Mouse (Mus musculus) midbrain, embryonic 12.5 days (tissue): ENCODE data around the gene Selenoh. TPM values are rescaled to one million over a fixed set of nuclear protein-coding genes. Genes with fewer than 3 reads are reported as not detected.

Experiments
- ATAC-seq: fragments of 200-750 bp; cut with Nextera tagmentation; 2 replicates; pipeline ENCODE4 v1.8.0; 2017; ENCODE audit warnings: low read depth, moderate TSS enrichment, moderate library complexity; ENCODE audit not compliant: low FRiP score
- H3K27ac ChIP-seq: fragments of 300-500 bp; sonication (generic); replicated peaks from 2 replicates; pipeline ENCODE4 v1.5.1; 2016; ENCODE audit warnings: mild to moderate bottlenecking
- H3K27me3 ChIP-seq: fragments of 300-500 bp; sonication (generic); 2 replicates; pipeline ENCODE4 v1.6.1; 2016; ENCODE audit warnings: mild to moderate bottlenecking
- H3K36me3 ChIP-seq: fragments of 300-500 bp; sonication (generic); 2 replicates; pipeline ENCODE4 v1.6.1; 2016
- H3K4me1 ChIP-seq: fragments of 300-500 bp; sonication (generic); 2 replicates; pipeline ENCODE4 v1.6.1; 2016
- H3K4me2 ChIP-seq: fragments of 300-500 bp; sonication (generic); replicated peaks from 2 replicates; pipeline ENCODE4 v1.6.1; 2016; ENCODE audit warnings: mild to moderate bottlenecking, moderate library complexity
- H3K4me3 ChIP-seq: fragments of 300-500 bp; sonication (generic); 2 replicates; pipeline ENCODE4 v1.5.1; 2016; ENCODE audit warnings: mild to moderate bottlenecking
- H3K9ac ChIP-seq: fragments of 300-500 bp; sonication (generic); replicated peaks from 2 replicates; pipeline ENCODE4 v1.6.1; 2016; ENCODE audit warnings: mild to moderate bottlenecking, moderate library complexity
- H3K9me3 ChIP-seq: fragments of 300-500 bp; sonication (generic); 2 replicates; pipeline ENCODE4 v1.6.1; 2016; ENCODE audit warnings: mild to moderate bottlenecking
- WGBS: fragments of 180-500 bp; shearing (Covaris S2); methylation state at CpG from one replicate; pipeline ENCODE4 v1.1.7; 2016; 5-methylcytosine and 5-hydroxymethylcytosine counted together
- polyA plus RNA-seq: library from polyadenylated mRNA; unstranded; fragments of >200 nt; fragmentation: Nextera tagmentation; extraction: Ambion mirVana; gene quantifications from 2 replicates; pipeline ENCODE4 v1.2.1, GENCODE M21; 2016

Selenoh gene
- polyA plus RNA-seq, 1 experiment from 2014 or later: 374 TPM

- H3K9me3 ChIP-seq: no peaks in the 10 kb centered on the region
- peak overlapping the region; percentile 60 for H3K27ac ChIP-seq
- no peak overlapping the region for H3K9ac ChIP-seq
- H3K4me2 ChIP-seq: no peak overlapping the region
- H3K4me1 ChIP-seq: peaks cover 52% of the 10 kb centered on the region
- 75% methylated on average over 5 of the region's 5 CpGs for WGBS
- ATAC-seq: no peak
- H3K27me3 ChIP-seq: no peaks in the 10 kb centered on the region
- H3K36me3 ChIP-seq: peaks cover 4% of the 10 kb centered on the region; the same call in 1 of the 2 replicates
- no peak overlapping the region for H3K4me3 ChIP-seq
Observed at GRCm38 (mm10) chr2:84638428-84639220, 31.9 kb downstream of the Selenoh start.

- H3K4me1 ChIP-seq: peaks cover 58% of the 10 kb centered on the region
- peaks cover 4% of the 10 kb centered on the region; the same call in 1 of the 2 replicates for H3K36me3 ChIP-seq
- 36% methylated on average over 7 of the region's 7 CpGs for WGBS
- H3K27ac ChIP-seq: peak overlapping the region; percentile 86
- H3K9me3 ChIP-seq: no peaks in the 10 kb centered on the region
- peak overlapping the region; percentile 13; the same call in 1 of the 2 replicates for H3K4me2 ChIP-seq
- no peaks in the 10 kb centered on the region for H3K27me3 ChIP-seq
- ATAC-seq: no peak
- H3K4me3 ChIP-seq: no peak overlapping the region
- H3K9ac ChIP-seq: no peak overlapping the region
Observed at GRCm38 (mm10) chr2:84637452-84638165, 33.0 kb downstream of the Selenoh start.

- Histone ChIP-seq H3K9ac (no peak overlapping the region), H3K4me1 (peaks cover 58% of the 10 kb centered on the region), H3K27ac (peak overlapping the region; percentile 86), H3K4me3 (no peak overlapping the region), H3K27me3 (no peaks in the 10 kb centered on the region), H3K9me3 (no peaks in the 10 kb centered on the region), H3K36me3 (no peaks in the 10 kb centered on the region), H3K4me2 (peak overlapping the region; percentile 33)
- 22% methylated on average over 8 of the region's 8 CpGs for WGBS
- no peak for ATAC-seq
Observed at GRCm38 (mm10) chr2:84636231-84636741, 34.3 kb downstream of the Selenoh start.

- Histone ChIP-seq H3K4me2 (peak overlapping the region; percentile 33), H3K9ac (no peak overlapping the region), H3K27me3 (no peaks in the 10 kb centered on the region), H3K4me3 (no peak overlapping the region), H3K9me3 (no peaks in the 10 kb centered on the region), H3K36me3 (no peaks in the 10 kb centered on the region), H3K4me1 (peaks cover 58% of the 10 kb centered on the region), H3K27ac (peak overlapping the region; percentile 86)
- WGBS: 0% methylated on average over 2 of the region's 2 CpGs
- peak; percentile 95 for ATAC-seq
Observed at GRCm38 (mm10) chr2:84635611-84636010, 35.0 kb downstream of the Selenoh start.

GRCm38 (mm10) chr2:84634934-84635482 lies 35.6 kb downstream of the Selenoh start:
- ATAC-seq: peak; percentile 28
- H3K27me3 ChIP-seq: no peaks in the 10 kb centered on the region
- H3K27ac ChIP-seq: peak overlapping the region; percentile 86
- H3K4me1 ChIP-seq: peaks cover 58% of the 10 kb centered on the region
- H3K9me3 ChIP-seq: no peaks in the 10 kb centered on the region
- H3K4me3 ChIP-seq: no peak overlapping the region
- H3K4me2 ChIP-seq: peak overlapping the region; percentile 33
- no peaks in the 10 kb centered on the region for H3K36me3 ChIP-seq
- WGBS: 28% methylated on average over 4 of the region's 4 CpGs
- H3K9ac ChIP-seq: no peak overlapping the region

GRCm38 (mm10) chr2:84634006-84634405 lies 36.6 kb downstream of the Selenoh start:
- Histone ChIP-seq H3K4me2 (no peak overlapping the region), H3K4me1 (peaks cover 57% of the 10 kb centered on the region), H3K27ac (peak overlapping the region; percentile 86), H3K4me3 (no peak overlapping the region), H3K36me3 (no peaks in the 10 kb centered on the region), H3K9ac (no peak overlapping the region), H3K9me3 (no peaks in the 10 kb centered on the region), H3K27me3 (no peaks in the 10 kb centered on the region)
- no peak for ATAC-seq
- WGBS: 84% methylated on average over 4 of the region's 4 CpGs

- H3K27ac ChIP-seq: 0 out of 2 replicates have a peak overlapping the region, but pooled peaks have one; percentile 54
- H3K27me3 ChIP-seq: no peaks in the 10 kb centered on the region
- no peak overlapping the region for H3K4me2 ChIP-seq
- H3K9me3 ChIP-seq: no peaks in the 10 kb centered on the region
- peaks cover 46% of the 10 kb centered on the region for H3K4me1 ChIP-seq
- H3K9ac ChIP-seq: 0 out of 2 replicates have a peak overlapping the region, but pooled peaks have one; percentile 28
- 4% methylated on average over 3 of the region's 3 CpGs for WGBS
- ATAC-seq: no peak
- H3K36me3 ChIP-seq: no peaks in the 10 kb centered on the region
- no peak overlapping the region for H3K4me3 ChIP-seq
Observed at GRCm38 (mm10) chr2:84632999-84633398, 37.6 kb downstream of the Selenoh start.

GRCm38 (mm10) chr2:84632001-84632400 lies 38.6 kb downstream of the Selenoh start:
- H3K36me3 ChIP-seq: no peaks in the 10 kb centered on the region

GRCm38 (mm10) chr2:84627036-84627435 lies 43.5 kb downstream of the Selenoh start:
- no peaks in the 10 kb centered on the region for H3K9me3 ChIP-seq
- H3K27me3 ChIP-seq: no peaks in the 10 kb centered on the region
- H3K4me3 ChIP-seq: no peak overlapping the region
- no peak overlapping the region for H3K9ac ChIP-seq
- H3K4me1 ChIP-seq: no peaks in the 10 kb centered on the region
- 79% methylated on average over 3 of the region's 3 CpGs for WGBS
- no peak overlapping the region for H3K4me2 ChIP-seq
- H3K36me3 ChIP-seq: 0 out of 2 replicates have a peak, but pooled peaks cover 8% of the 10 kb centered on the region
- ATAC-seq: no peak
- no peak overlapping the region for H3K27ac ChIP-seq

More at GRCm38 (mm10) chr2:84632001-84632400, 38.6 kb downstream of the Selenoh start:
- Histone ChIP-seq H3K27ac (no peak overlapping the region), H3K4me3 (no peak overlapping the region), H3K27me3 (no peaks in the 10 kb centered on the region), H3K9ac (no peak overlapping the region), H3K4me2 (no peak overlapping the region), H3K4me1 (peaks cover 38% of the 10 kb centered on the region), H3K9me3 (no peaks in the 10 kb centered on the region)
- no peak for ATAC-seq
- 97% methylated on average over 1 of the region's 1 CpGs for WGBS

GRCm38 (mm10) chr2:84626366-84626975 lies 44.1 kb downstream of the Selenoh start:
- no peak for ATAC-seq
- no peak overlapping the region for H3K27ac ChIP-seq
- 82% methylated on average over 7 of the region's 7 CpGs for WGBS
- no peaks in the 10 kb centered on the region for H3K4me1 ChIP-seq
- H3K9ac ChIP-seq: no peak overlapping the region
- no peak overlapping the region for H3K4me2 ChIP-seq
- H3K36me3 ChIP-seq: 0 out of 2 replicates have a peak, but pooled peaks cover 8% of the 10 kb centered on the region
- no peak overlapping the region for H3K4me3 ChIP-seq
- no peaks in the 10 kb centered on the region for H3K9me3 ChIP-seq
- H3K27me3 ChIP-seq: no peaks in the 10 kb centered on the region

- Histone ChIP-seq H3K4me2 (no peak overlapping the region), H3K4me3 (no peak overlapping the region), H3K27ac (no peak overlapping the region), H3K9me3 (no peaks in the 10 kb centered on the region), H3K27me3 (no peaks in the 10 kb centered on the region), H3K9ac (no peak overlapping the region), H3K36me3 (peaks cover 25% of the 10 kb centered on the region), H3K4me1 (no peaks in the 10 kb centered on the region)
- no peak for ATAC-seq
- 93% methylated on average over 17 of the region's 17 CpGs for WGBS
Observed at GRCm38 (mm10) chr2:84624201-84624600, 46.4 kb downstream of the Selenoh start.
